Mouse (Mus musculus): ENCODE data around the gene Fam110c. TPM values are rescaled to one million over a fixed set of nuclear protein-coding genes. Genes with fewer than 3 reads are reported as not detected.
"Not testable (repeated sequence)": the region's sequence is repeated elsewhere in the genome, so short reads cannot be mapped to it uniquely, and the experiment has no call there.

Fam110c gene
- total RNA-seq (2021), result under 1 TPM; 0.22 to 0.44 TPM
- long read RNA-seq, experiment 1, result 0 reads
- long read RNA-seq, experiment 2, partial matches to known transcripts, result 0 of 1 reads
- long read RNA-seq, experiment 2, other reads (novel, unspliced or antisense), result 0 of 1 reads

DNA sequence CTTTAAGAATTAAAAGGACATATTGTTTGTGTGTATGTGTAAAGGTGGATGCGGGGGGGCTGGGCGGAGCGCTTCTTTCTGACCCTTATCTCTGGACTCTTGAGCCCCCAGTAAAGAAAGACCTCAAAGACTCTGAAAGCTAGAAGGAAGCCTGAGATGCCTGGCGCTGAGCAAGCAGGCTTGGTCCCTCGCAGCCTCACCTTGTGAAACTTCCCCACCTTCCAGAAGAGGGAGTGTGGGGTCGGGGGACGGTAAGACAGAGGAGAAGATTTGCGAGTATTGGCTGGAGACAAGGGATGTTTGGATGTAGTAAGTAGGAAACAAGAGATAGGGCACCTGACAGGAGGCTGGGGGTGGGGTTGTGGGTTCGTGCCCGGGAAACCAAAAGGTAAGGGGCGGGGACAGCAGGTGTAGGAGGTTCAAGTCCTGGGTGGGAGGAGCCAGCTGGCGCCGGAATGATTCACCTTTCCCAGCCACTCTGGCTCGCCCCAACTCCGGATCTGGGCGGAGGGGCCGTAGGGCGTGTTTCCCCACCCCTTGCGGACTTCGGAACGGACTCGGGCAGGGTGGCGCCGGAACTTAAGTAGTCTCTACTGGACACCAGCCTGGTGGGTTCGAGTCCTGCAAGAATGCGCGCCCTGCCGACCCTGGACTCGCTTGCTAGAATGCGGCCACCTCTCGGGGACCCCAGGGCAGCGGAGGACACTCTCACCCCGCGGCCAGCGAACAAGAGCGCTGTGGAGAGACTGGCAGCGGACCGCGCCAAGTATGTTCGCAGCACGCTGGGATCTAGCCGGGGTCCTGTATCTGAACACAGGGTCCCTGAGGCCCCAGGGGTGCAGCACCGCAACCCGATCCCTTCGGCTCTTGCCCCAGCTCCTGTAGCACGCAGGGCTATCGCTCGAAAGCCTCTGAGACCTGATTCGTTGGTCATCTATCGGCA, at the start of gene Fam110c:
Gene Fam110c (plus strand): TSS at position 450 of the 943 bp plus-strand sequence.
- peak; percentile 13 to 18 for DNase-seq

DNA sequence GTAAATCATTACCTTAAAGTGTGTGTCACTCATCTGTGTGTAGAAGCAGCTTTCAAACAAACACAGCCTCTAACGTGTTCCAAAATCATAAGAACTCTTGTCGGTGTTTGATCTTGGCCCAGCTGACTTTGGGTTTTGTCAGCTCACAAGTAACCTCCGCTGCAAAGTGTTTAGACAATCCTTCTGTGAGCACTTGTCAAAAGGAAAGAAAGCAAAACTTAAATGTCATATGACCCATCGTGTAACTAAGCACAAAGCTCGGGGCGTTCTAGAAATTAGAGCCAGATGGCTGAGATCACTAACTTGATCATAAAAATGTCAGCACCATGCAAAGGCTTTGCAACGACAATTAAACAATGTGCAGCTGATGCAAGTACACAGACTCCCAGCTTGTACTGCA, 47.2 kb upstream of the Fam110c start:
- no peak for DNase-seq

DNA sequence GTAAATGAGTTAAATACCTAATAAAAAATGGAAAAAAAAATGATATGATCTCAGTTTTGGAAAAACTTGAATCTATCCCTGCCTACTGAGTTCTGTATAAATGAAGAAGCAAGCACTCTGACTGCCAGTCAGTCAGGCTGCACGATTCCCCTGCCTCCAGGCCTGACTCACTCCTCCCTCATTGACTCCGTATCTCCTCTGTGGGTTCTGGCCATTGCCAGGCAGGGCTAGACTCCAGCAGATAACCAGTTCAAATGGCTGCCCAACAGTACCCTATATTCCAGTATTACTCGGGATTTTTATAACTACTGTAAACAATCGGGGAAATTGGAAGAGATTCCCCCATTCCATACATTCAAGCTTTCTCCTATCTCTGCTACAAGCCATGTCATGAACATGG, 21.6 kb upstream of the Fam110c start:
- no peak for DNase-seq

DNA sequence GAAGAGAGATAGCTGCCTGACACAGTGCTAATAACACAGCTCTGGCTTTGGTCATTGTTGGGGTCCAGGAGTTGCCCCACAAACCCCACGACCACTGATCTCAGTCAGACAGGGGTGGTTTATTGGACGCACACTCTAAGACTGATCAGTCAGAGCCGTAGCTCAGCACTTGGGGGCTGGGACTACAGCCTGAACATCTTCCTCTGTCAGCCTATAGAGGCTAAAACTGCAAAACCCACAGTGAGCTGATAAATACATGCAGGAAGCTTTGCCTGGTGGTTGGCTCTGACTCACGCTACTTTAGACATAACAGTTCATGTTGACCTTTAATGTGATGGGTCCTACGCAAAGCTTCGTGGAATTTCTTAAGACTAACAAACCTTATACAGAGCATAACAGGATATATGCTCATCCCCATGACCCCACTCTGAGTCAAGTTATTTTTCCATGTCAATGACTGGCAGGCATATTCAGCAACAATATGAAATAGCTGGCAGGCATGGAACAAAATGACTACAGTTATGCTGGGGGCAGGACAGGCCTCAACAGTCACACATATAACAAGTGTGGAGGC, 17.3 kb upstream of the Fam110c start:
- DNase-seq, result no peak

DNA sequence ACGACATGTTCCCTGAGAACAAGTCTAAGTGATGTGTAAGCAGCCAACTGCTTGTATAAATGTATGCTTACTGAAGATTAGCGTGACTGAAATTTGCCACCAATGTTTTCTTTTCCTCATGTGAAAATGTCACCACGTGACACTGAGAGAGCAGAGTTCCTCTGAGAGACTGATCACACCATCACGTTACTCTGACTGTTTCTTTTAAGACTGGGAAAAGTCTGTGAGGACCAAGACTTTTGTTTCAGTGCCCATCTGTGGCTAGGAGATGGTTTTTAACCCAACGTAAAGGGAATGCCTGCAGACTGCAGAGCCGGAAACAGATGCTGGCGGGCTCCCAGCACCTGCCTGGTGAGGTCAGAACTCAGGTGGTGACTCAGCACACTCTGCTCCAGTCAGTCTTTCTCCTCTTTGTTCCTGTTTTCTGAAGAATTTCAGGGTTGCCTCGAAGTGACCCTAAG, 14.2 kb upstream of the Fam110c start:
- no peak for DNase-seq

DNA sequence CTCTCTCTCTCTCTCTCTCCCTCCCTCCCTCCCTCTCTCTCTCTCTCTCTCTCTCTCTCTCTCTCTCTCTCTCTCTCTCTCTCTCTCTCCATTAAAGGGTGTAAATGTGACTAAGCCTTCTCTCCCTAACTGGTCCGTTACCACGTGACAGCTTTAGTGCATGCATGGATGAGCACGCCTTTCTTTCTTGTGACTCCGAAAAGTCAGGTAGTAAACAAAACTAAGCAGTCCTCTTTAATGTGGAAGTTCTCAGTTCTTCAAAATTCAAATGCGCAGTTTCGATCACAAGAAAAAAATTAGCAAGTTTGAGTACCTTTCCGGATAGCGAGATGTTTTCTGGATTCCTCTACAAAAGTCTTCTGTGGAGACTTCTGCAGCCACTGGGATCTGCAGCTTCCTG, 13.4 kb upstream of the Fam110c start:
- no peak for DNase-seq

DNA sequence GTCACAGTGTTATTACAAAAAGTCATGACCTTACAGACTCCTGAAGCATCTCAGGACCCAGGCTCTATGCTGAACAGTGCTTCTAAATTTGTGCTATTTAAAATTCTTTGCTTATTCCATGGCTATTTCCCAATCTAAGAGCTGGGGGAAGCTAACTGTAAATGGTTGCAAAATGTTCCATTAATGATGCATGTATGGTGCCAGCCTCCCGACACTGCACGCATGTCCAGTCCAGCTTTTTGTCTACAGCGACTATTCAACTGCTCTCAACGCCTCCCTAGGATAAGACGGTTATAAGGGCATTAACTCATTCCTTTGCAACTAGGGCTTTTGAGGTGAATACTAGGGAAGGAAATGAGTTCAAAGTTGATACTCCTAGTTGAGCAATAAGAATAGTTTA, 2.4 kb upstream of the Fam110c start:
- DNase-seq, result no peak

DNA sequence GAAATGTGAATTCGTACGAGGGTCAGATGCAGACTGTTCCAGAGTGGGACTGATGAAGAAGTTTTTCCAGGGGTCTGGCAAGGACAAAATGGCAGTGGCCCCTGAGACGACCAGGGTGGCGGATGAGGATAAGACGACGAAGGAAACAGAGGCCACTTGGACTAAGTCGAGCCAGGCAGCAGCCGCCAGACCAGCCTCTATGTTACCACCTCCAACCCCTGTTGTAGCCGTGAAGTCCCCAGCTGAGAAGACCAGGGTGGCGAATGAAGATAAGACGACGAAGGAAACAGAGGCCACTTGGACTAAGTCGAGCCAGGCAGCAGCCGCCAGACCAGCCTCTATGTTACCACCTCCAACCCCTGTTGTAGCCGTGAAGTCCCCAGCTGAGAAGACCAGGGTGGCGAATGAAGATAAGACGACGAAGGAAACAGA, 710 bp downstream of the Fam110c start:
- DNase-seq, result not testable (repeated sequence)

DNA sequence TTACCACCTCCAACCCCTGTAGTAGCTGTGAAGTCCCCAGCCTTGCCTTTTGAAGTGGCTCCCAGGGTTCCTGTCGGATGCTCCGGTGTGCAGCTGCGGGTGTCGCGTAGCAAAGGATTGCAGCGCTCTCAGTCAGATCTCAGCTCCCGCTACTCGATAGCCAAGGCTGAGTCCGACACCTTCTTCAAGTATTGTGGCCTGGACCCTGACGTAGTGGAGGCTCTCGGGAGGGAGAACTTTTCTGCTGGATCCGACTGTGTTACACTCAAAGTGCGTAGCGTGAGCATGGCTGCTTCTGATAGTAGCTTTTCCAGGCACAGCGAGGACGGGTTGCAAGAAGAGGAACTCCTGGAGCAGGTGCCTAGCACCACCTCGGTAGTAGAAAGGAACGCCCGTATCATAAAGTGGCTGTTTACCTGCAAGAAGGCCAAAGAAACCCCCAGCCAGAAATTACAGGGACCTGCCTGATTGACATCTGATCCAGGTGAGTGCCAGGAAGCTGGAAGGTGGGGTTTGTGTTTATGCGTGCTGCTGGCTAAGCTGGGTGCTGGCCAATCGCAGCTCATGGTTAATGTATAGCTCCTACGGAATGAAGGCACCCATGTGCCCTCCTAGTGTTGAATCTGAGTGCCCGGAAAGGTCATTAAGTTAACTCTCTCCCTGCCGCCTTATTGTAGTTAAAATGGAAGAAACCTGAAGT, 1.3 kb downstream of the Fam110c start:
- peak in 1 of 2 experiments; percentile 10 for DNase-seq

DNA sequence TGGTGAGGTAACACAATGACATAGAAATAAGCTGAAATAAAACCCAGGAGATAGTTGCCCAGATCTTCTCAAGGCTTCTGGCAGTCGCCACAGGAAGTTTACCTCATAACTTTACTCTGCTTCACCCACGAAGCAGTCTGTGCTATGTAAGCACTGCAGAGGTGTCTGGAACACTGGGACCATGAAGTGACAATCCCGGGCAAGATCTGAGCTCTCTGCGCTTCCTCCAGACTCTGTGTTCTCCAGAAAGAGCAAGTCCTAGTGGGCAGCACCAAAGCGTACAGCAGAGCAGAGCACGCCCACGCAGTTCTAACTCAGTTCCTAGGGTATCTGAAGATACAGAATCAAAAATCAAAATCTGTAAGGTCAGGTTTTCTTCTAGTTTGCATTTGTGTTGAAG, 3.4 kb downstream of the Fam110c start:
- DNase-seq, result no peak

DNA sequence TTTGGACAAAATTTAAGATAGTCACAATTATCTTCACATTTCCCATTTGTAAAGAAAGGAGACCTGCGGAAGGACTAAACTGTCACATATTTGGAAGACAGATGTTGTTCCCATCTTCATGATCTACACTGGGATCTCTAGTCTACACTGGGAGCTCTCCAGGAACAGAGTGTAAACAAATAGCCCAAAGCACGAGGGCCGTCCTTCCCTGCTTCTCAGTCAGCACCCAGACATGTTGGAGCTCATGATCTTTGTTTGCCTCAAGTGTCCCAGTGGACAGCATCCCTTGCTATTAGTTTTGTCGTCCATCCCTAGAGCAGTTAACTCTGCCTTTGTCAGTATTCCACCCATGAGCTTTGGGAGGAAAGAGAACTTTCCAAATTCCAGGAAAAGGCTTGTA, 4.4 kb downstream of the Fam110c start:
- DNase-seq, result no peak

DNA sequence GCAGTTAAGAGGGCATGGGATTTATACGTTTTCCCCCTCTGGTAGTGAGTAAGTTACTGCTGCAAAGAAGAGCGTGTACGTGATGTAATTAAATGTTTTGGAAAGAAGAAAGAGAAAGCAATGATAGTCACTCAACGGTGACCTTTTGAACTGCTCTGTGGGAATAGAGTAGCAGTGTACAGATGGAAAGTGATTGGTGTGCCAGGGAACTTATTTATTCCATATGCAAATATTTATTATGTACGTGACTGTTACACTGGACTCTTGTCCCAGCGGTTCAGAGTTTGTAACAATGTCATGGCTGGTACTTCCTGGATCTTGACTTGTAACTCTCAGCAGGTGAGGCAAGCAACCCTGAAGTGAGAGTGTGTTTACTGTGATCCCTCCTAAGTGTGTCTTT, 6.7 kb downstream of the Fam110c start:
- DNase-seq, result no peak

DNA sequence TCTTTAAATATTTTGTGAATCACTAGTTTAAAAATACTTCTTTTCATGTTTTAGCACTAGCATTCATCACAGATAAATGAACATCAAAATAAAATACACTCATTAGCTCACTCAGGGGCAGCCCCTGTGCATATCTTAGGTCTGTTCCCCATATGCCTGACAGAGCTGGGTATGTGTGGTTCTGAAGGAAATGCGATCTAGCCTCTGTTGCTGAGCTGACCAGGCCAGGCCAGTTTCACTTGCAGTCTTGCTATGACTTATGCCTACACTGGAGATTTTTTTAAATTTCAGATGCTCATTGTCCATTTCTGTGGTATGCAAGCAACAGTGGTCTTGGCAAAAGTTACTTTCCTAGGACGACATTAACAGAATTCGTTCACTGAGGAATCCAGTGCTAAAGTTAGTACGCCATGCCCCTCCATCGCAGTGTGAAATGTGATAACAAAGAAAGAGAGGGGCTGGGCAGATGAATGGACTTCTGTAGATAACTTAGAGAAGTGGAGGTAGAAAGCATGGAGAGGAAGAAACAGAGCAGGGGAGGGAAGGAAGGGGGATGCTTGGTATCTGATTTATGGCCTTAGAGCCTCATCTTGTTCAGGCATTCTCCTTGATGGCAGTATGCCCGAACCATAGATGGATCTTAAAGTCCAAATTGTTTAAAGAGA, 7.4 kb downstream of the Fam110c start:
- DNase-seq, result no peak

DNA sequence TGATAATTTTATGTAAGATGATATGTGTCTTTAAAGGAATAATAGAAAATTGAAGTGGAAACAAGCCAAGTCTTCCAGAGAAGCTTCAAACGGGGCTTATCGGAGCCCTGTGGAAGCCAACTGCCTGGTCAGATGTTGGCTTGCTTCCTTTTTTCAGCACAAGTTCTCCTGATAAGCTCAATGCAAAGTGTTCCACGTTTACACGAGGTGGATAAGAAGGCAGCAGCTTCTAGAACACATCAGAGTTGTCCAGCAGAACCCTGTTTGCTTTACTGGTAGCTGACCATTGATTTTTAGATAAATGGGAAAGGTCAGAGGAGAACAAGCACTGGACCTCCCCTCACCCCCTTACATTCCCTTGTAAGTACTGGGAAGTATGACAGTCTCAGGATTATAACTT, 9.3 kb downstream of the Fam110c start:
- DNase-seq, result no peak

DNA sequence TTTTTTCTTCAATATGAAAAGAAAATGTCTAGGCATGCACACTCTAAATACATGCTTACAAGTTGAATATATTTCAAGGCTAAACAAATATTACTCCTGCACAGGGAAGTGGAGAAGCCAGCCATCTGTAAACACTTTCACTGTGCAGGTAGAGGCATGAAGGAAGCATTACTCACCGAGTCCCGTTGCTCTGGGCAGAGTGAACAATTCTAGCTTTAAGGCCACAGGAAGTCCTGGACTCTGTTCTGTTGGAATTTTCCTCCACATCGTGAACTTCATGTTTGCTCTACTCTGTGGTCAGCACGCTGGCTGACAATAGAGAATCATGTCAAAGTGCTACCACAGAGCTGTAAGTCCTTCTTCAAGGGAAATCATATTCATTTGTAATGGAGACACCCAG, 9.7 kb downstream of the Fam110c start:
- no peak for DNase-seq

DNA sequence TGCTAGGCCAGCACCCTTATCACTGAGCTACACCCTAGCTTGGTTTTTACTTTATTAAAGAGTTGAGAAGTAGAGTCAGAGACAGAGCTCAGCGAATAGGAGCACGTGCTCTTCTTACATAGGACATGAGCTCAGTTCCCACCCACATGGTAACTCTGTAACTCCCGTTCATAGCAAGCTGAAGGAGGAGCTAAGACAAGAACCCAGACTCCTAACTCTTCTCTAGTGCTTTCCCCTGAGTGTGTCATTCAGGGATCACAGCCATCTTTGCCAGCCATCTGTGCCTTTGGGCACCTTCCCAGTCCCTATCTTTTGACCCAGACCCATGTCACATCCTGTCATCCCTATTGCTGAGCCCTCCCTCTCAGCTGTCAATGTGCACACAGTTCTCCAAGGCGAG, 13.4 kb downstream of the Fam110c start:
- no peak for DNase-seq

DNA sequence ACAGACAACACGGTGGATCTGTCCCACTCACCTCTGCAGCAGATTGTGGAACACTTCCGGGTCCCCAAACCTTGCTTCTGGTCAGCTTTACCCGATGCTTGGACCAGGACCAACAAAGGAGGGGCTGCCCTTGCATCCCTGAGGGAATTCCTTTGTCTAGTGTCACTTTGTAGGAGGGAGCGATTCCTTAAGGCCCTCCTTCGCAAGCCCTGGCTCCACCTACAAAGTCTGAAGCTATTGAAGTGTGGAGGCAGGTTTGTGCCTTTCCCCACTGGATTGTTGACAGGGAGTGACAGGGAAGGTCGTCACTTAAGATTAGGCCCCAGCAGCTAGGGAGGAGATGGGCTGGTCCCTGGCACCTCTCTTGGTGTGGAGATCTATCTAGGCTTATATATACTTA, 16.7 kb downstream of the Fam110c start:
- DNase-seq, result no peak

DNA sequence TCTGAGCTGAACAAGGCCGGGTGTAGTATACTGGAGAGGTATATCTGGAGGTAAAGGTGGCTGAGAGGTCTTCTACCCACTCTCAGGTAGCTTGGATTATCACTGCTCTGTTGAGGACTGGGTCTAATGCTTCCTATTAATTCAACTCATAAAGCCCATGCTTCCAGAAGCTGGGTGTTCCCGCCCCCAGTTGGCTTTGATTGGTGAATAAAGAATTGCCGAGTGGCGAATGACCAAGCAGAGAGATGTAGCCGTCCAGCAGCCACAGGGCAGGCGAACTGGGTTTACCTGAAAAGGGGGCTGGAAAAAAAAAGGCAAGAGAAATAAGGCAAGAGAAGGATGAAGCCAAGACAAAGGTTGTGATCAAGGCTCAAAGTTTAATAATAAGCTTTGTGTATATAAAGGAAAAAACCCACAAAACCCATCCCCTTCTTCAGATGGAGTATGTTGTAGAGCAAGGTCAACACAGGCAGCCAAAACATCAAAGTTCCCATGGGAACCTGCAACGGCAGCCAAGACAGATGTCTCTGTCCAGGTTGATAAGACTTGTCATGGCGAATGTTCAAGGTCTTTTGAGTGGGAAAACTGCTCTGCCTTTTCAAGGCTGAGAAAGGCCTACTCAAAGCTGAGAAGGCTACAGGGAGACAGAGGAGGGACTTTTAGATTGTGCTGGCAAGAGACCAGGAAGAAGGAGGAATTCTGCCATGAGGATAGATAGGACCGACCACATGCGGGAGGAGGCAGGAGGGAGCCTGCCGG, 17.4 kb downstream of the Fam110c start:
- DNase-seq, result peak; percentile 25 to 30

DNA sequence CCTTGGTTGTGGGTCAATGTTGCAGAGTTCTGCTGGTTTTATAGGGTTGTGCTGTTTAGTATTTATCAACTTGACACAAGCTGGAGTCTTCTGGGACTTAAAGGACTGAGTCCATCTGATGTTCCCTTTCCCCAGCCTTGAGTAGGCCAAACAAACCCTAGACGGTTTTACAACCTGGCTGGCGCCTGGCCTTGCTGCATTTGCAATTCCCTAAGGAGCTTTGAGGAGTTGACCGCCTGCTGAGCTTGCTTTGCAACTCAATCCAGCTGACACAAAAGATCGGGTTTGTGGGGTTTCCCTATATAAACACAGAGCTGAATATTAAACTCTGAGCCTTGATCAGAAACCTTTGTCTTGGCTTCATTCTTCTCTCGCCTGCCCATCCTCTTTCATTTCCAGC, 18.8 kb downstream of the Fam110c start:
- DNase-seq, result no peak

DNA sequence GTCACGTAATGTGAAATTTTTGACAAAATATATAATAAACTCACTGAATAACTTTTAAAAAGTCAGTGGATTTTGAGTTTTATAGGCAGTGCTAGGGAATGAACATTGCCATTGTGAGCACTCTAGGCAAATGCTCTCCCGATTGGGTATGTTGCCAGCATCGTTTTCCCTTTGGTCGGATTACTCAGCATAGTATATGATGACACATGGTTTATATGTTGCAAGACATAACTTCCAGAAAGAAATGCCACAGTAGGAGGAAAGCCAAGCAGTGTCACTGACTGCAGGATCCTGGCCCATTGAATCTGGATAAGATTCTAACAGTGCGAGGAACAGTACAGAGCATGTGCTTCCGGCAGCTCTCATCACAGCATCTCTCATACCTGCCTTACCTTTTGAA, 23.5 kb downstream of the Fam110c start:
- DNase-seq, result no peak

DNA sequence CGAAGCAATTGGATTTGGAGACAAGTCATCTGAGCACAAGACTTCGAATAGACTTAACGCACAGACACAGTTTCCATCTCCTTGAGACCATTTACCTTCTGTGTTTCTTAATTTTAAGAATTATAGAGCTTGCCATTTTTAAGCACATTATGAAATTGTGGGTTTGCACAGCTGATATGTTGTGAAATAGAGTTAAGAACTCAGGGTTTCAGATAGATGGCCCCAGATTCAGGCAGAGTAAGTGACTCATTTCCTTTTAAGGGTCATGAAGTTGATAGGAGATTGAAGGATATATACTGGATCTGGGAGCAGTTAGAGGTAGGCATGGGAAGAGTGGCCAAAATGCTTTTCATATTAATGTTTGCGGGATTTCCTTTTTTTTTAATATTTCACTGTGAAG, 27.5 kb downstream of the Fam110c start:
- no peak for DNase-seq

Measured in heart, adult 18-20 months (tissue).